Mouse (Mus musculus): ENCODE data around the gene Fbn1.

The Fbn1 gene

GRCm38 (mm10) chr2:125394428-125395101, 113.2 kb downstream of the Fbn1 start:
- no peak for DNase-seq (ENCODE audit: low read depth, low spot score)

DNA sequence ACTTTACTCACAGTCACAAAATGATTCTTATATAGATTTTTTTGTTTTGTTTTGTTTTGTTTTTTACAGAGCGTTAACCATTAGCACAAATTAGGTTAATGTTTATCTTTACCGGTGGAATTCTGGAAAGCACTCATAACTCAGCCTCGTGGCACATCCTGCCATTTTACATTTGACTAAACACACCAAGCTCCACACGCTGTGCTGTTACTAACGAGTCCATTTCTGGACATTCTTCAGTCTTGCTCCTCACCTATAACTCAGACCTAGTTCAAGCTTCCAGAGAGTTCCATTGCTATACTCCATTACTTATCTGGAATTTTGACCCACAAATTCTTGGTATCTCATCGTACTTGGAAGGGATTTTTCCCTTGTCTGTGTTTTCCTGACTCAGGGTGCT, 116.2 kb downstream of the Fbn1 start:
- no peak for DNase-seq (ENCODE audit: low read depth, low spot score)

- no peak for DNase-seq (ENCODE audit: low read depth, low spot score)
Measured at GRCm38 (mm10) chr2:125389796-125390195, 118.0 kb downstream of the Fbn1 start.

- no peak for DNase-seq (ENCODE audit: low read depth, low spot score)
Measured at GRCm38 (mm10) chr2:125386221-125386965, 121.4 kb downstream of the Fbn1 start.

GRCm38 (mm10) chr2:125384941-125385340, 122.9 kb downstream of the Fbn1 start:
- no peak for DNase-seq (ENCODE audit: low read depth, low spot score)

DNA sequence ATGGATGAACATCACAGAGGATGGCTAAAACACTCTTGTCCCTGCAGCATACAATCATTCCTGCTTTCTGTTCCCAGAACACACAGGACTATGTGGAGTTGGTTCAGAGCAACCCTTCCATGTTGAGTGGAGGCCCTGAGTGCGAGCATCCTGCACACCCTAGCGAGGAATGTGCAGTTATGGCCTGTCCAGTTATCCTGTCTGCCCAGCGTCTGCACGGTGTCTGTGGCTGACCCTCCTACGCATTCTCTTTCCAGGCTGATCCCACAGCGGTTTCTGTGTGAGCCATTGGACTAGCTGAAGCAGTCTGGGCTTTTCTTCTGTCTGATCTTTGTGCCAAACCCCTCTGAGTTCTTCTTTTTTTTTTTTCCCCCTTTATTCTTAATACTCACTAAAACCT, 123.4 kb downstream of the Fbn1 start:
- DNase-seq (ENCODE audit: low read depth, low spot score): no peak

DNA sequence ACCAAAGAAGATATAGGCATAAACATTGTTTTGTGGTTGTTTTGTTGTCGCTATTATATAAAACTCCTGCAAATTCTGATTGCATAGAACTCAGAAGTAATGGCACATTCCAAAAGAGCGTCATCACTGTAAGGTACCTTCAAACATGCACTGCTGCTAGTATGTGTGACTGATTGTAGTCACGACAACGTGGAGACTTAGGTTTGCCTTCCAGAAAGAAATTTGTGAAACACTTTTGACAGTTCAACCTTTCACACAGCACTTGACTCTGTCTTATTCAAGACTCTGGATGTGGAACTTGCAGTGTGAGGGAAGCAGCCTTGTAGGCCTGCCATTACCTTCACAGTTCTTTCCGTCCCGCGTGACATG, 124.5 kb downstream of the Fbn1 start:
- DNase-seq (ENCODE audit: low read depth, low spot score): no peak

DNA sequence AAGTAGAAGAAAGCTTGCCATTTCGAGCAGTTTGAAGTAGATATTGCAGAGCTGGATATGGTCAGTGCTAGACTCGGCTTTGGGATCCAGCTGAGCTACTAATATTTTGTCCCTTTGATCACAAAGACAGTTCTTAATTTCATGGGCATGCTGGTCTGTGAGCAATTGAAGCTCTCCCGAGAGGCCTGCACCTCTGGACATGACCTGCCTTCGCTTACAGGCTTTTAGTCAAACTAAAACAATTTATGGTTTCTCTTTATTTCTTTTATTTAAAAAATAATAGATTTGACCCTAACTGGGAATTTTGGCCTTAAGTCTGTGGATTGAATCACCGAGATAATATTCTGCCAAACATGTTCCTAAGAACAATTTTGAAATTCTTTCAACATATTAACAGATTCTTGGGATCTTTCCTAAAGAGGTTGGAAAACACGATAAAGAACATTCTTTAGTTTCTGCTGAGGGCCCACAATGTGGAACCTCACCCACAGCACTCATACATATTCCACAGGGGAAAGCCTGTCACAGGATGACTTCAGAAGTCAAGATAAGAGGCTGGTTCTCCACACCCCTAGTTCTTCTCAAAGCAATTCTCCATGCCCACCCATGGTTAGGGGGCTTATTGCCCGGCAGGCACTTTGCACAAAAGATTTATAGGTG, 125.0 kb downstream of the Fbn1 start:
- DNase-seq (ENCODE audit: low read depth, low spot score): no peak

DNA sequence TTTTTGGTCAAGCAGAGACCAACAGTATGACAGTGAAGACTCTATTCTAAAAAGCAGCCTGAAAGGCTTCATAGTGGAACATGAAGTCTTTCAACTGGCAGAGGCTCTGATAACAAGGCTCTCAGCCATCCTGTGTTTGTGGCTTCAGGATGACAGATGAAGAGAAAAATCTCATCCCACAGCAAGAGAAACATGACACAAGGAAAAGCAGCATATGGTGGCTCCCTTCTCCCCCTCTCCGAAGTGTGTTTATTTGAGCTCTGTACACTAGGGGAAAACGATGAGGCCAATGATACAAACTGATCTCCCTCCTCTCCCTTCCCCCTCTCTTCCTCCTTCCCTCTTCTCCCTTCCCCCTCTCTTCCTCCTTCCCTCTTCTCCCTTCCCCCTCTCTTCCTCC, 127.7 kb downstream of the Fbn1 start:
- no peak for DNase-seq (ENCODE audit: low read depth, low spot score)

GRCm38 (mm10) chr2:125379206-125379605, 128.6 kb downstream of the Fbn1 start:
- DNase-seq (ENCODE audit: low read depth, low spot score): no peak

GRCm38 (mm10) chr2:125375926-125376325, 131.9 kb downstream of the Fbn1 start:
- DNase-seq (ENCODE audit: low read depth, low spot score): no peak

- DNase-seq (ENCODE audit: low read depth, low spot score): no peak
Measured at GRCm38 (mm10) chr2:125375301-125375700, 132.5 kb downstream of the Fbn1 start.

GRCm38 (mm10) chr2:125369666-125370065, 138.1 kb downstream of the Fbn1 start:
- DNase-seq (ENCODE audit: low read depth, low spot score): no peak

DNA sequence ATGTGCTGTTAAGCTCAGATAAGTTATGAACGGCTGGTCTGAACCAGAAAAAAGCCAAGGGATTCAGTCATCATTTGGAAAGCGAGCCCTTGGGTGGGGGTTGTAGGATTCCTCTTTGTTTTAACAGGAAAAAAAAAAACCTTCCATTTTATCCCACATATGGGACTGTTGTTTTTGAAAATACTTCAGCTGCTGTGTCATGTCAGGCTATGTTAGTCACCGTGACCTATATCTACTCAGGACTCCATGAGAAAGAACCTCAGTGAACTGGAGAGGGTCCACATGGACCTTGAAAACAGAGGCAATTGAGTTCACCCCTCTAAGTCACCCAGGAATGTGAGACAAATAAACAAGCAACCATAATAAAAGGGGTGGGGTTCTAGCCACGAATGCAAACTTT, 139.2 kb downstream of the Fbn1 start:
- DNase-seq (ENCODE audit: low read depth, low spot score): no peak

- DNase-seq (ENCODE audit: low read depth, low spot score): no peak
Measured at GRCm38 (mm10) chr2:125361661-125362060, 146.1 kb downstream of the Fbn1 start.

GRCm38 (mm10) chr2:125356486-125356885, 151.3 kb downstream of the Fbn1 start:
- no peak for DNase-seq (ENCODE audit: low read depth, low spot score)

GRCm38 (mm10) chr2:125356068-125356467, 151.7 kb downstream of the Fbn1 start:
- DNase-seq (ENCODE audit: low read depth, low spot score): no peak

DNA sequence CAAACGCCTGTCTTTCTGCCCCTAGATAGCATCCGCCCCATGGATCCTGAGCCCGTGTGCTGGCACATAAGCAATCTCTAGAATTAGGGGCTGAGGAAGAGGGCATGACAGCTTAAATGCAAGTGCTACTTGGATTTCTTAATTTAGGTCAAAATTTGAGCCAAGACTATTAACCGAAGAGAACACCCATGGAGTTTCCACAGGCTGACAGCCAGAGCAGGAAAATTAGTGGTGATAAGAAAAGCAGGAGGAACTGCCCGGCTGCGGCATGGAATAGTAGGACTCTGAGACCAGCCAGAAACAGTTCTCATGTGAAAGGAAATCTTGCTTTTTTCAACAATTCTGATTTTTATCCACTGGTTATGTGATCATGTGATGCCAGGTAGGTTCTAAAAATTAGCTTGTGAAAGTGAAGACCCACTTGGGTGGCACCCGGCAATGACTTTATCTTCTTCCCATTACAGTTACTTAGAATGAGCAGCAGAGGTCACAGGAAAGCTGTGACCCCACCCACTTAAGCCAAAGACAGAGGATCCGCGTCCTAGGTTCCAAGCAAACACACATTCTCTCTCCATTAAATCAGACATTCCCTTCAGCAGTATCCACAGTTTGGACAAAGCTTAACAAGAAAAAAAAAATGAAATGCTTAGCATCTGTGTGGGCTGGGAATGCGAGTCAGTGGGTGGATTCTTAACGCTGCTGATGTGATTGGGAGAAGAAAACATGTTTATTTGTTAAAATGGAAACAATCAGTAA, 152.4 kb downstream of the Fbn1 start:
- DNase-seq (ENCODE audit: low read depth, low spot score): no peak

GRCm38 (mm10) chr2:125354587-125354986, 153.2 kb downstream of the Fbn1 start:
- no peak for DNase-seq (ENCODE audit: low read depth, low spot score)

DNA sequence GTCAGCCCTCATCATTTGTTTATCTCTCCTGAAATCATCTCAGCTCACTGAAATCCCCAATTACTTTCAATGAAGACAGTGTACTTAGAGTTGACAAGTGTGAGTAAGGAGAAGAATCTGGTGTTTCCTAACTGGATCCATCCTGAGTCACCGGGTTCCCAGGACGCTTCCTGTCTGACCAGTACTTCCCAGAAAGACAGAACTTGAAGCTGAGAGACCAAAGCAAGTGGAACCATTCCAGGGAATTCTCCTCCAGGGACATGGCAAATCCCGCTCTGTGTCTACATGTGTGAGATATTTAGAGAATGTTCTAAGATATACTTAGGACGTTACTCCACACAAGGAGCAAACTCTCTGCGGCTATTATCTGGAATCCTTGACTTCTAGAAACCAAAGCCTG, 158.6 kb downstream of the Fbn1 start:
- DNase-seq (ENCODE audit: low read depth, low spot score): no peak

DNA sequence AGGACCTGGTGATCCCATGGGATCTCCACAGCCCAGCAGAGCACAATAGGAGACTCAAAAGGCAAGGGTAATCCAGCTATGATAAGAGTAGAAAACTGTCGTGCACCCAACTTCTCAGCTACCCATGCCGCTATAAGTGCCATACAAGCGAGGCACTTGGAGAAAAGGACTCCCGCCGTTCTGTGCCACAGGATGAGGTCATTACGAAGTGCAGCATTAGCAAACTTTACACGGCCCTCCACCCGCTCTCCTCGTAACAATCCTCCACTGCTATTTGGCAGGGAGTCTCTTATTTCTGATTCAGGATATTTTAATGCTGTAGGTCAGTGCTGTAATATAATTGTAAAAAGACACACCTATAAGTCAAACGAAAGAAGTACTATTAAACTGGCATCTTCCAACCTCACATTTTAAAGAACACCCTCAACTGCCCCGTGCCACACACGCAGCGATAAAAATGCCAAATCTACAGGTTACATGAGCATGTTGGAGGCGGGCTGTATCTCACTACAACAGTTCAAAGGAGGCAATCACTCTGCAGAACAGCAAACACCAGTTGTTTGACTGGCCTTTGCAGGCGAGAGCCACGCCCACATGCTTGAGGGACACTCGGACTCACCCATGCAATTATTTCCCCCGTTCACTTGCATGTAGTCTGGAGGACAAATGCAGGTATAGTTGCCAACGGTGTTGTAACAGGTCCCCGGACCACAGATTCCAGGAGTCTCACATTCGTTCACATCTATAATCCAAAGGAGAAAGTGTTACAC, 165.4 kb downstream of the Fbn1 start:
- no peak for DNase-seq (ENCODE audit: low read depth, low spot score)

Measured in R1 (cell line).